Mouse (Mus musculus): ENCODE data around the gene Btbd35f25. TPM values are rescaled to one million over a fixed set of nuclear protein-coding genes. Genes with fewer than 3 reads are reported as not detected.
"Not testable (repeated sequence)": the region's sequence is repeated elsewhere in the genome, so short reads cannot be mapped to it uniquely, and the experiment has no call there.

Gene Btbd35f25
- not detected in 2 replicates for total RNA-seq (2014; rRNA removed; ENCODE audit: low replicate concordance)
- not detected in 2 replicates for polyA plus RNA-seq (2015; fragmentation: Nextera tagmentation; extraction: Ambion mirVana)

DNA sequence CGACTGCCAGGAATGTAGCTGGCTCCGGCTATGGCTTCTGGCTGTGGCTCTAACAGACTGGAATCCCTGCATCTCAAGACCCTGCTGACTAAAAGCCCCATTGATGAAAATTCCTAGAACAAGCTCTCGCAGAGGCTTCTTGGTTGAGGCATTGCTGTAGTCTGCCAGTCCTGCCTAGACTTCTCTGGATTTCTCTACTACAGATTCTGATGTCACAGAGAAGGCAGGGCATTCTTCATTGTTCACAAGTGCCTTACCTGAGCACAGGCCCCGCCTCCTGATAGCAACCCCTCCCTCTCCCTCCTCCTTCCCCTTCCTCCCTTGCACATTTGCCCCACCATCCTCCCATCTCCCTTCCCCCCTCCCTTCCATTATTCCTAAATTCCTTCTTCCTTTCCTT is at the start of gene Btbd35f25:
Gene Btbd35f25, minus strand, starts transcription at position 101 of the 400 bp plus-strand sequence.
- H3K4me3 ChIP-seq (ENCODE audit: low read depth, low read length); DNase-seq (ENCODE audit: low spot score); H3K9ac ChIP-seq (replicated peaks; ENCODE audit: low read depth, low read length); H3K36me3 ChIP-seq (replicated peaks; ENCODE audit: control insufficient read depth, insufficient read depth, low read length); H3K27ac ChIP-seq (ENCODE audit: low read depth); H3K27me3 ChIP-seq (ENCODE audit: control insufficient read depth, insufficient read depth, low read length); H3K4me1 ChIP-seq (ENCODE audit: control insufficient read depth, insufficient read depth); H3K4me2 ChIP-seq (ENCODE audit: low read depth, low read length); ATAC-seq (ENCODE audit: insufficient read depth, low read depth); H3K9me3 ChIP-seq (replicated peaks; ENCODE audit: control insufficient read depth, low read length): not testable (repeated sequence)
- WGBS, result 66% methylated on average over 3 of the region's 4 CpGs

- no peak overlapping the region for H3K4me3 ChIP-seq (ENCODE audit: low read depth, low read length)
- no peak for DNase-seq (ENCODE audit: low spot score)
These were observed 49.3 kb upstream of the Btbd35f25 start for GRCm38 (mm10) chrX:31766255-31766654.

GRCm38 (mm10) chrX:31764001-31764400 is 47.0 kb upstream of the Btbd35f25 start:
- no peak for TF ChIP-seq EP300 (IDR thresholded peaks at IDR 0.05; ENCODE audit: low read depth)
- no peak for TF ChIP-seq CTCF (IDR thresholded peaks at IDR 0.05; ENCODE audit: low read depth)

More at GRCm38 (mm10) chrX:31766255-31766654, 49.3 kb upstream of the Btbd35f25 start:
- Histone ChIP-seq H3K9ac (replicated peaks; ENCODE audit: low read depth, low read length) (no peak overlapping the region), H3K9me3 (replicated peaks; ENCODE audit: control insufficient read depth, low read length) (peaks cover 70% of the 10 kb centered on the region), H3K4me1 (ENCODE audit: control insufficient read depth, insufficient read depth) (no peaks in the 10 kb centered on the region), H3K4me2 (ENCODE audit: low read depth, low read length) (no peak overlapping the region), H3K27me3 (ENCODE audit: control insufficient read depth, insufficient read depth, low read length) (no peaks in the 10 kb centered on the region), H3K36me3 (replicated peaks; ENCODE audit: control insufficient read depth, insufficient read depth, low read length) (no peaks in the 10 kb centered on the region), H3K27ac (ENCODE audit: low read depth) (no peak overlapping the region)
- TF ChIP-seq CTCF (IDR thresholded peaks at IDR 0.05; ENCODE audit: low read depth), result no peak
- no peak for TF ChIP-seq EP300 (IDR thresholded peaks at IDR 0.05; ENCODE audit: low read depth)
- no peak for ATAC-seq (ENCODE audit: insufficient read depth, low read depth)

DNA sequence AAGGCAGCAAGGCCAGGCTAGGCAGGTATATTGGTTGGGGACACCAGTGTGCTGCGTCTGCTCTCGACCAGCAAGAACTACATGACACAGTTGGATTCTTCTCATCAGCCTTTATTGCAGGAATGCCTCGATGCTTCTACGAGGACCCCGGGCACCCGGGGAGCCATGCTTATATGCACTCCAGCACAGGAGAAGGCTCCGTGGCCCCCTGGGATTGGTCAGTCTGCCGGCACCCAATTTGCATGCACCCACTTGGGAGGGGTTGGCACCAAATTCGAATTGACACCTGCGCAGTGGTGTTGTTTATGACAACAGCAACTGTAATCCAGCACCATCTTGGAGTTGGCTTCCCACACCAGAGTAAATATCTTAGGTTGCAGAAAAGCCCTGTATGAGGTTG is 28.1 kb upstream of the Btbd35f25 start:
- no peak for DNase-seq (ENCODE audit: low spot score)
- no peaks in the 10 kb centered on the region for H3K36me3 ChIP-seq (replicated peaks; ENCODE audit: control insufficient read depth, insufficient read depth, low read length)
- TF ChIP-seq EP300 (IDR thresholded peaks at IDR 0.05; ENCODE audit: low read depth) (no peak), CTCF (IDR thresholded peaks at IDR 0.05; ENCODE audit: low read depth) (no peak)
- WGBS, result 75% methylated on average over 10 of the region's 10 CpGs
- H3K4me3 ChIP-seq (ENCODE audit: low read depth, low read length), result no peak overlapping the region
- H3K9me3 ChIP-seq (replicated peaks; ENCODE audit: control insufficient read depth, low read length), result peaks cover 30% of the 10 kb centered on the region
- H3K9ac ChIP-seq (replicated peaks; ENCODE audit: low read depth, low read length), result no peak overlapping the region
- no peaks in the 10 kb centered on the region for H3K27me3 ChIP-seq (ENCODE audit: control insufficient read depth, insufficient read depth, low read length)
- H3K27ac ChIP-seq (ENCODE audit: low read depth), result no peak overlapping the region
- no peaks in the 10 kb centered on the region for H3K4me1 ChIP-seq (ENCODE audit: control insufficient read depth, insufficient read depth)
- H3K4me2 ChIP-seq (ENCODE audit: low read depth, low read length), result no peak overlapping the region
- no peak for ATAC-seq (ENCODE audit: insufficient read depth, low read depth)

More at GRCm38 (mm10) chrX:31764001-31764400, 47.0 kb upstream of the Btbd35f25 start:
- H3K4me1 ChIP-seq (ENCODE audit: control insufficient read depth, insufficient read depth), result no peaks in the 10 kb centered on the region
- no peak overlapping the region for H3K4me2 ChIP-seq (ENCODE audit: low read depth, low read length)
- H3K4me3 ChIP-seq (ENCODE audit: low read depth, low read length), result no peak overlapping the region
- WGBS, result 58% methylated on average over 1 of the region's 1 CpGs
- no peaks in the 10 kb centered on the region for H3K27me3 ChIP-seq (ENCODE audit: control insufficient read depth, insufficient read depth, low read length)
- no peaks in the 10 kb centered on the region for H3K36me3 ChIP-seq (replicated peaks; ENCODE audit: control insufficient read depth, insufficient read depth, low read length)
- H3K27ac ChIP-seq (ENCODE audit: low read depth), result no peak overlapping the region
- H3K9ac ChIP-seq (replicated peaks; ENCODE audit: low read depth, low read length), result no peak overlapping the region
- H3K9me3 ChIP-seq (replicated peaks; ENCODE audit: control insufficient read depth, low read length), result peaks cover 64% of the 10 kb centered on the region
- DNase-seq (ENCODE audit: low spot score) (peak; percentile 68), ATAC-seq (ENCODE audit: insufficient read depth, low read depth) (no peak)

GRCm38 (mm10) chrX:31736958-31737357 is 20.0 kb upstream of the Btbd35f25 start:
- H3K9me3 ChIP-seq (replicated peaks; ENCODE audit: control insufficient read depth, low read length), result peaks cover 28% of the 10 kb centered on the region
- no peak overlapping the region for H3K9ac ChIP-seq (replicated peaks; ENCODE audit: low read depth, low read length)
- DNase-seq (ENCODE audit: low spot score) (no peak), ATAC-seq (ENCODE audit: insufficient read depth, low read depth) (no peak)
- no peak overlapping the region for H3K27ac ChIP-seq (ENCODE audit: low read depth)
- no peaks in the 10 kb centered on the region for H3K36me3 ChIP-seq (replicated peaks; ENCODE audit: control insufficient read depth, insufficient read depth, low read length)
- H3K4me3 ChIP-seq (ENCODE audit: low read depth, low read length), result no peak overlapping the region
- no peaks in the 10 kb centered on the region for H3K27me3 ChIP-seq (ENCODE audit: control insufficient read depth, insufficient read depth, low read length)
- H3K4me1 ChIP-seq (ENCODE audit: control insufficient read depth, insufficient read depth), result no peaks in the 10 kb centered on the region
- TF ChIP-seq CTCF (IDR thresholded peaks at IDR 0.05; ENCODE audit: low read depth), result no peak
- no peak for TF ChIP-seq EP300 (IDR thresholded peaks at IDR 0.05; ENCODE audit: low read depth)
- WGBS, result 63% methylated on average over 6 of the region's 6 CpGs
- no peak overlapping the region for H3K4me2 ChIP-seq (ENCODE audit: low read depth, low read length)

Other genes starting within 250 kb of the Btbd35f25 start
- not detected in 2 replicates for gene Gm21883, start 142.9 kb downstream of the Btbd35f25 start, total RNA-seq (2014; rRNA removed; ENCODE audit: low replicate concordance)
- gene Gm21883, start 142.9 kb downstream of the Btbd35f25 start, polyA plus RNA-seq (2015; fragmentation: Nextera tagmentation; extraction: Ambion mirVana), result not detected in 2 replicates
- gene Spin2e, start 98.2 kb downstream of the Btbd35f25 start, total RNA-seq (2014; rRNA removed; ENCODE audit: low replicate concordance), result not detected in 2 replicates
- gene Spin2e, start 98.2 kb downstream of the Btbd35f25 start, polyA plus RNA-seq (2015; fragmentation: Nextera tagmentation; extraction: Ambion mirVana), result not detected in 2 replicates
- gene Gm21637, start 244.9 kb upstream of the Btbd35f25 start, total RNA-seq (2014; rRNA removed; ENCODE audit: low replicate concordance), result not detected in 2 replicates
- gene Gm21637, start 244.9 kb upstream of the Btbd35f25 start, polyA plus RNA-seq (2015; fragmentation: Nextera tagmentation; extraction: Ambion mirVana), result not detected in 2 replicates